ENCODE assay signal across 10 mouse cellular contexts in the genomic region with DNA sequence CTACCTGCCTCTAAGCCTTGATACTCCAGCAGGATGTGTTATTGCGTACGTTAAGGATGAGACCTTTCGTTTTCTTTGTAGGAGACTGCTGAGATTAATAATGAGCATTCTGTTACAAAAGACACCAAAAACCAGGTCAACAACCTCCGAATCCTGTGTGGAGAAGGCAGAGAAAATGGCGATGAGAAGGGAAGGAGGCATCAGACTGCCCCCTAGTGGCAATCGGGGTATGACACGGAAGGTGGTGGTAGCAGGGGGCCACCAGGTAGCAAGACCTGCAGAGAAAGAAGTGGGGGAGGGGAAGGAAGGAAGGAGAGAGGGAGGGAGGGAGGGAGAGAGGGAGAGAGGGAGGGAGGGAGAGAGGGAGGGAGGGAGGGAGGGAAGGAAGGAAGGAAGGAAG. TPM values are rescaled to one million over a fixed set of nuclear protein-coding genes. Genes with fewer than 3 reads are reported as not detected.
A peak's percentile ranks its signal among the peaks of the same experiment; 100 is the strongest.
DNase-seq lines count a peak whose midpoint lies in the region; ATAC-seq and TF ChIP-seq lines count a peak whose summit lies in the region.
"Had no signal": no experiment of that assay in that cellular context is flagged by ENCODE, and none has a peak within 500 bp of the region (broad histone marks: within the 10 kb centered on the region; RNA-seq: fewer than 3 reads in every experiment).

No protein-coding gene starts in this region.

- H3K4me1 ChIP-seq in hindbrain, embryonic 11.5 days (replicated peaks; ENCODE audit: control insufficient read depth, insufficient read depth, low read length): no peaks in the 10 kb centered on the region
- H3K4me1 ChIP-seq in hindbrain, embryonic 12.5 days: no peaks in the 10 kb centered on the region
- H3K4me1 ChIP-seq in ES-Bruce4 (ENCODE audit: control insufficient read depth, insufficient read depth, low read length): no peaks in the 10 kb centered on the region
- no peaks in the 10 kb centered on the region for H3K4me1 ChIP-seq in forebrain, postnatal 0 days (ENCODE audit: insufficient read depth)
- no peaks in the 10 kb centered on the region for H3K4me1 ChIP-seq in testis, adult 2 months (ENCODE audit: control insufficient read depth, insufficient read depth, low read length)
- H3K4me1 ChIP-seq: embryonic facial prominence, embryonic 12.5 days; limb, embryonic 15.5 days had no signal

- 0 out of 2 replicates have a peak, but pooled peaks cover 3% of the 10 kb centered on the region for H3K9me3 ChIP-seq in hindbrain, embryonic 11.5 days (ENCODE audit: control insufficient read depth, low read length)
- H3K9me3 ChIP-seq in hindbrain, embryonic 12.5 days (replicated peaks): 0 out of 2 replicates have a peak, but pooled peaks cover 4% of the 10 kb centered on the region
- no peaks in the 10 kb centered on the region for H3K9me3 ChIP-seq in ES-Bruce4 (replicated peaks; ENCODE audit: control insufficient read depth, insufficient read depth, low read length, poor library complexity, severe bottlenecking)
- no peaks in the 10 kb centered on the region for H3K9me3 ChIP-seq in forebrain, postnatal 0 days (ENCODE audit: low read length)
- H3K9me3 ChIP-seq: limb, embryonic 15.5 days had no signal

- no peak overlapping the region for H3K4me2 ChIP-seq in hindbrain, embryonic 11.5 days (replicated peaks; ENCODE audit: low read depth, low read length)
- no peak overlapping the region for H3K4me2 ChIP-seq in hindbrain, embryonic 12.5 days (replicated peaks)
- H3K4me2 ChIP-seq in forebrain, postnatal 0 days (ENCODE audit: low read depth): no peak overlapping the region
- H3K4me2 ChIP-seq: embryonic facial prominence, embryonic 12.5 days; limb, embryonic 15.5 days had no signal

- peak; percentile 74 for DNase-seq in hindbrain, embryonic 11.5 days (ENCODE audit: low spot score)
- peak; percentile 57 for DNase-seq in cerebellum, adult 11 months
- DNase-seq in forebrain, postnatal 0 days: peak; percentile 67
- DNase-seq in layer of hippocampus, adult 9-10 months (ENCODE audit: low spot score): peak; percentile 30

- no peaks in the 10 kb centered on the region for H3K27me3 ChIP-seq in hindbrain, embryonic 11.5 days (ENCODE audit: control insufficient read depth, insufficient read depth, low read length)
- H3K27me3 ChIP-seq in hindbrain, embryonic 12.5 days: no peaks in the 10 kb centered on the region
- no peaks in the 10 kb centered on the region for H3K27me3 ChIP-seq in ES-Bruce4 (ENCODE audit: control insufficient read depth, insufficient read depth, low read length, poor library complexity, severe bottlenecking)
- H3K27me3 ChIP-seq in forebrain, postnatal 0 days (ENCODE audit: insufficient read depth, low read length): no peaks in the 10 kb centered on the region
- no peaks in the 10 kb centered on the region for H3K27me3 ChIP-seq in testis, adult 2 months (ENCODE audit: control insufficient read depth, insufficient read depth, low read length)
- H3K27me3 ChIP-seq: embryonic facial prominence, embryonic 12.5 days; limb, embryonic 15.5 days had no signal

- no peak for TF ChIP-seq EP300 in ES-Bruce4 (IDR thresholded peaks at IDR 0.05; ENCODE audit: insufficient read depth, low read depth, low read length)

- no peak for ATAC-seq in hindbrain, embryonic 11.5 days (ENCODE audit: low FRiP score)
- ATAC-seq in hindbrain, embryonic 12.5 days (ENCODE audit: low FRiP score): no peak
- ATAC-seq in forebrain, postnatal 0 days: peak; percentile 72; the same call in 1 of the 2 replicates
- ATAC-seq in megakaryocyte progenitor cell, adult 5-6 weeks (replicated peaks; ENCODE audit: poor library complexity): peak; percentile 87

- H3K36me3 ChIP-seq in hindbrain, embryonic 11.5 days (ENCODE audit: control insufficient read depth, insufficient read depth, low read length): no peaks in the 10 kb centered on the region
- no peaks in the 10 kb centered on the region for H3K36me3 ChIP-seq in hindbrain, embryonic 12.5 days
- no peaks in the 10 kb centered on the region for H3K36me3 ChIP-seq in ES-Bruce4 (ENCODE audit: control insufficient read depth, insufficient read depth, low read length, poor library complexity, severe bottlenecking)
- no peaks in the 10 kb centered on the region for H3K36me3 ChIP-seq in forebrain, postnatal 0 days (ENCODE audit: insufficient read depth)
- H3K36me3 ChIP-seq in testis, adult 2 months (ENCODE audit: control insufficient read depth, insufficient read depth, low read length): no peaks in the 10 kb centered on the region
- H3K36me3 ChIP-seq: embryonic facial prominence, embryonic 12.5 days; limb, embryonic 15.5 days had no signal

- no peak for TF ChIP-seq POLR2A in ES-Bruce4 (IDR thresholded peaks at IDR 0.05; ENCODE audit: insufficient read depth, low read length)
- TF ChIP-seq POLR2A in testis, adult 2 months (IDR thresholded peaks at IDR 0.05; ENCODE audit: control insufficient read depth, low read depth, low read length): no peak

- H3K4me3 ChIP-seq in hindbrain, embryonic 11.5 days (ENCODE audit: low read depth, low read length): no peak overlapping the region
- H3K4me3 ChIP-seq in hindbrain, embryonic 12.5 days: no peak overlapping the region
- H3K4me3 ChIP-seq in ES-Bruce4 (ENCODE audit: low read depth, low read length): no peak overlapping the region
- no peak overlapping the region for H3K4me3 ChIP-seq in forebrain, postnatal 0 days (ENCODE audit: low read depth, low read length)
- no peak overlapping the region for H3K4me3 ChIP-seq in testis, adult 2 months (ENCODE audit: control insufficient read depth, low read depth, low read length)
- H3K4me3 ChIP-seq: embryonic facial prominence, embryonic 12.5 days; limb, embryonic 15.5 days had no signal

- WGBS in hindbrain, embryonic 11.5 days: 50% methylated on average over 6 of the region's 7 CpGs
- WGBS in hindbrain, embryonic 12.5 days: 37% methylated on average over 7 of the region's 7 CpGs
- WGBS in forebrain, postnatal 0 days: 25% methylated on average over 7 of the region's 7 CpGs

- H3K9ac ChIP-seq in hindbrain, embryonic 11.5 days (ENCODE audit: low read depth, low read length): no peak overlapping the region
- no peak overlapping the region for H3K9ac ChIP-seq in hindbrain, embryonic 12.5 days
- no peak overlapping the region for H3K9ac ChIP-seq in ES-Bruce4 (ENCODE audit: low read depth, poor library complexity, severe bottlenecking)
- no peak overlapping the region for H3K9ac ChIP-seq in forebrain, postnatal 0 days
- H3K9ac ChIP-seq: embryonic facial prominence, embryonic 12.5 days; limb, embryonic 15.5 days had no signal

- no peak overlapping the region for H3K27ac ChIP-seq in hindbrain, embryonic 11.5 days (ENCODE audit: low read depth, low read length)
- no peak overlapping the region for H3K27ac ChIP-seq in hindbrain, embryonic 12.5 days
- H3K27ac ChIP-seq in ES-Bruce4 (ENCODE audit: insufficient read depth, low read length): no peak overlapping the region
- 0 out of 2 replicates have a peak overlapping the region, but pooled peaks have one; percentile 23 for H3K27ac ChIP-seq in forebrain, postnatal 0 days (ENCODE audit: low read depth, low read length)
- H3K27ac ChIP-seq in testis, adult 2 months (ENCODE audit: control insufficient read depth, insufficient read depth, low read depth, low read length): no peak overlapping the region
- H3K27ac ChIP-seq: embryonic facial prominence, embryonic 12.5 days; limb, embryonic 15.5 days had no signal

- TF ChIP-seq CTCF in ES-Bruce4 (IDR thresholded peaks at IDR 0.05; ENCODE audit: low read depth, low read length): peak; percentile 91
- TF ChIP-seq CTCF in forebrain, postnatal 0 days (IDR thresholded peaks at IDR 0.05; ENCODE audit: low read depth): peak; percentile 77
- TF ChIP-seq CTCF in testis, adult 2 months (IDR thresholded peaks at IDR 0.05; ENCODE audit: control insufficient read depth, insufficient read depth, insufficient replicate concordance, low read depth, low read length): peak; percentile 93; the same call in 1 of the 2 replicates

RNA-seq across cellular contexts. Expression of gene Acbd6, which starts 41.3 kb away (rescaled TPM):
- polyA plus RNA-seq in hindbrain, embryonic 11.5 days (2014; fragmentation: Nextera tagmentation; extraction: Ambion mirVana): 70.9 and 79.9 TPM in 2 replicates
- 91.1 and 91.9 TPM in 2 replicates for polyA plus RNA-seq in hindbrain, embryonic 12.5 days (2016; fragmentation: Nextera tagmentation; extraction: Ambion mirVana)
- 62.2 and 78.4 TPM in 2 replicates for polyA plus RNA-seq in ES-Bruce4 (2011; ENCODE audit: insufficient read depth, insufficient read length, low read depth, missing spikeins)
- total RNA-seq in forebrain, postnatal 0 days (2014; rRNA removed): 98.9 and 114 TPM in 2 replicates
- 143 and 152 TPM in 2 replicates for polyA plus RNA-seq in forebrain, postnatal 0 days (2015; fragmentation: Nextera tagmentation; extraction: Ambion mirVana)
- 48.5 and 52.6 TPM in 2 replicates for total RNA-seq in megakaryocyte progenitor cell, adult 5-6 weeks (2015)
- 22.2 and 22.9 TPM in 2 replicates for total RNA-seq in megakaryocyte progenitor cell, adult 5-6 weeks (2017)
- 227 and 284 TPM in 2 replicates for polyA plus RNA-seq in testis, adult 2 months (2012; rRNA removed)

Comparison
In these comparisons a context has a peak if more than half of its experiments do, and no peak if none do; other contexts are left out.
1. ATAC-seq: peak in forebrain, postnatal 0 days (single experiment) and megakaryocyte progenitor cell, adult 5-6 weeks (single experiment); none in hindbrain, embryonic 11.5 days (single experiment) and hindbrain, embryonic 12.5 days (single experiment).
2. Peak in every context shown above with its lines, with median percentiles within 50 percentile points of each other: DNase-seq and CTCF ChIP-seq.